Mouse (Mus musculus): ENCODE data around the gene Spats2l.

DNA sequence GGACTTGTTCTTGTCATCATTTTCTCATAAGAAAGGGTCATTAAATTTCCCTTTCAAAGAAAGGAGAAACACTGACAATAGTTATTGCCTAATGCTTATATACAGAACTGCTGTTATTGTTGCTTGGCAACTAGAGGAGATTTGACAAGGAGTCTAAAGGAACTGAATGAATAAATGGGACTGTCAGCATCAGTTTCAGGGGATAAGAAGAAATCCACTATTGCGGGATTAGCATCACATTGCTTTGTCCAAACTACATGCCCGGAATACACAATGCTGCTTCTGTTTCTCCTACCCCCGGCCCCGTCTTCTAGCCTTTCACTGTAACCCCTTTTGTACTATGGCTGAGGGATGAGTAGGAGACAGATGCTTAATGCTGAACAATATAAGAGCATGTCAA is 88.1 kb downstream of the Spats2l start:
- TF ChIP-seq POLR2A (IDR thresholded peaks at IDR 0.05; ENCODE audit: insufficient read length, low read depth) (no peak), E2F4 (IDR thresholded peaks at IDR 0.05; ENCODE audit: insufficient read depth) (no peak), CEBPB (IDR thresholded peaks at IDR 0.05; ENCODE audit: insufficient read depth, poor library complexity, severe bottlenecking) (no peak)
